Mouse (Mus musculus): ENCODE data around the gene Ceacam16. TPM values are rescaled to one million over a fixed set of nuclear protein-coding genes. Genes with fewer than 3 reads are reported as not detected.

Ceacam16 gene
- 0.52 and 0.93 TPM in 2 replicates for polyA plus RNA-seq (2015; fragmentation: Nextera tagmentation; extraction: Ambion mirVana)

GRCm38 (mm10) chr7:19861199-19861598 is at the start of gene Ceacam16:
TSS of gene Ceacam16 (minus strand) at chr7:19861299.

DNA sequence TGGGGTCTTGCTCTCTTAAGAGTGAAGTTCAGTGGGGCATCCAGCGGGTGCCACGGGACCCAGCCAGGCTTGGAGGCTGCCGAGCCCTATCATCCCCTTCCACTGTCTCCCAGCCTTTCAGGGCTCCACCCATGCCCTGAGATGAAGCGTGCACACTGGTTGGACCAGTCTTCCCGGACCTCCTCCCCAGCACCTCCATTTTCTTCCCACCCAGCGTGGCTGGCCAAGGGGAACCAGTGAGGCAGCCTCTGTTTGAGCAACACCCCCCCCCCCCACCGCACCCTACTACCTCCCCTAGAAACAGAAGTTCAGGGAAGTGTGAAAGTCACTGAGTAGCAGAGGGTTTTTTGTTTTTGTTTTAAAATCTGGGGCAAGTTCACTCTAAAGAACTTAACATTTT is 26.8 kb upstream of the Ceacam16 start, which contains the start of gene Ceacam19:
Gene Ceacam19 (minus strand): TSS at position 117 of the 400 bp plus-strand sequence.

GRCm38 (mm10) chr7:19851858-19852570 is 9.1 kb downstream of the Ceacam16 start, which contains the start of gene Gm19345:
TSS of gene Gm19345 (plus strand) at chr7:19852003.

DNA sequence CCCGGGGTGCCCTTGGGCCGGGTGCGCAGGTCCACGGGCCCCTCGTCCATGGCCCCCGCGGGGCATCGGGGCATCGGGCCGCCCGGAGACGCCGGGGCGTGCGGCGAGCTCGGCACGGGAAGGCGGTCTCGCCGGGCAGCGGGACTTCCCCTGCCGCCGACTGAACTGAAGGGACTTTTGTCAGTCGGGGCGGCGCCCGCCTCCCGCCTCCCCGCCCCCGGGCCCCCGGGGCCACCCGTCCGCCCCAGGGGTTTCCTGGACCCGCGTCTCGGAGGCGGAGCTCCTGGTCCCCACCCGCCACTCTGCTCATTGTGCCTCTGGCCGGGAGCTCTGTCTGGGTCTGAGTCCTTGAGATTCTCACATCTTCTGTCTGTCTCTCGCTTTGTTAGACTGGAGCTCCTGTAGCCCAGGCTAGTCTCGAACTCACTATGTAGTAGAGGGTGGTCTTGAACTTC is 38.5 kb downstream of the Ceacam16 start, which contains the start of gene Bcl3:
Gene Bcl3 (minus strand): TSS at position 167 of the 455 bp plus-strand sequence.

Other genes with a start within 250 kb of the Ceacam16 start
- 4.3 and 6.2 TPM in 2 replicates for gene Relb, start 231.9 kb downstream of the Ceacam16 start, polyA plus RNA-seq (2015; fragmentation: Nextera tagmentation; extraction: Ambion mirVana)
- gene Clptm1, start 196.3 kb downstream of the Ceacam16 start, polyA plus RNA-seq (2015; fragmentation: Nextera tagmentation; extraction: Ambion mirVana): 36.0 and 39.2 TPM in 2 replicates
- gene Apoc2, start 183.4 kb downstream of the Ceacam16 start, polyA plus RNA-seq (2015; fragmentation: Nextera tagmentation; extraction: Ambion mirVana): 6.8 and 9.4 TPM in 2 replicates
- gene Gm44805, start 179.9 kb downstream of the Ceacam16 start, polyA plus RNA-seq (2015; fragmentation: Nextera tagmentation; extraction: Ambion mirVana): 0.24 and 0.97 TPM in 2 replicates
- gene Apoc4, start 179.8 kb downstream of the Ceacam16 start, polyA plus RNA-seq (2015; fragmentation: Nextera tagmentation; extraction: Ambion mirVana): 1.3 and 1.5 TPM in 2 replicates
- gene Apoc1, start 168.6 kb downstream of the Ceacam16 start, polyA plus RNA-seq (2015; fragmentation: Nextera tagmentation; extraction: Ambion mirVana): 13.8 and 18.6 TPM in 2 replicates
- 304 and 441 TPM in 2 replicates for gene Apoe, start 162.1 kb downstream of the Ceacam16 start, polyA plus RNA-seq (2015; fragmentation: Nextera tagmentation; extraction: Ambion mirVana)
- gene Tomm40, start 145.9 kb downstream of the Ceacam16 start, polyA plus RNA-seq (2015; fragmentation: Nextera tagmentation; extraction: Ambion mirVana): 96.6 TPM in 2 replicates
- 21.6 and 27.0 TPM in 2 replicates for gene Nectin2, start 110.8 kb downstream of the Ceacam16 start, polyA plus RNA-seq (2015; fragmentation: Nextera tagmentation; extraction: Ambion mirVana)
- gene Bcam, start 90.3 kb downstream of the Ceacam16 start, polyA plus RNA-seq (2015; fragmentation: Nextera tagmentation; extraction: Ambion mirVana): 35.6 and 45.1 TPM in 2 replicates
- not detected in 2 replicates for gene Cblc, start 64.5 kb downstream of the Ceacam16 start, polyA plus RNA-seq (2015; fragmentation: Nextera tagmentation; extraction: Ambion mirVana)
- gene Bcl3, start 38.5 kb downstream of the Ceacam16 start, polyA plus RNA-seq (2015; fragmentation: Nextera tagmentation; extraction: Ambion mirVana): 5.3 and 5.5 TPM in 2 replicates
- gene Gm19345, start 9.3 kb downstream of the Ceacam16 start, polyA plus RNA-seq (2015; fragmentation: Nextera tagmentation; extraction: Ambion mirVana): 0.24 and 0.32 TPM in 2 replicates
- not detected in 2 replicates for gene Ceacam19, start 26.7 kb upstream of the Ceacam16 start, polyA plus RNA-seq (2015; fragmentation: Nextera tagmentation; extraction: Ambion mirVana)
- 5.1 and 7.1 TPM in 2 replicates for gene Pvr, start 59.9 kb upstream of the Ceacam16 start, polyA plus RNA-seq (2015; fragmentation: Nextera tagmentation; extraction: Ambion mirVana)
- 0.28 and 0.37 TPM in 2 replicates for gene Igsf23, start 89.5 kb upstream of the Ceacam16 start, polyA plus RNA-seq (2015; fragmentation: Nextera tagmentation; extraction: Ambion mirVana)
- not detected in 2 replicates for gene Ceacam20, start 104.1 kb upstream of the Ceacam16 start, polyA plus RNA-seq (2015; fragmentation: Nextera tagmentation; extraction: Ambion mirVana)
- not detected in 2 replicates for gene Nlrp9b, start 130.2 kb upstream of the Ceacam16 start, polyA plus RNA-seq (2015; fragmentation: Nextera tagmentation; extraction: Ambion mirVana)
- not detected in 2 replicates for gene Vmn1r91, start 238.4 kb upstream of the Ceacam16 start, polyA plus RNA-seq (2015; fragmentation: Nextera tagmentation; extraction: Ambion mirVana)